In genomic region chr10:37231936-37232556, GRCm38 (mm10) we compare ENCODE assay signal across 7 mouse cellular contexts.
A peak's percentile ranks its signal among the peaks of the same experiment; 100 is the strongest.
DNase-seq lines count a peak whose midpoint lies in the region; ATAC-seq lines count a peak whose summit lies in the region.

No protein-coding gene starts in this region.

- 21% methylated on average over 8 of the region's 12 CpGs for WGBS in forebrain, embryonic 12.5 days
- 15% methylated on average over 9 of the region's 12 CpGs for WGBS in hindbrain, embryonic 15.5 days
- WGBS in liver, embryonic 15.5 days (ENCODE audit: insufficient replicate concordance), result 5% methylated on average over 12 of the region's 12 CpGs

- peak; percentile 65 for DNase-seq in CD4-positive, CD25-positive, alpha-beta regulatory T cell, adult 2 months (ENCODE audit: low read depth, low spot score)
- DNase-seq in MEL-GATA-1-ER (ENCODE audit: extremely low read depth, low read depth), result peak; percentile 94
- peak; percentile 8 to 56 for DNase-seq in natural killer cell, adult 2 months (ENCODE audit: low spot score in 2 of 2)
- peak; percentile 57 to 68 for DNase-seq in thymus, postnatal 10 days (ENCODE audit: low spot score in 2 of 2)

- H3K27me3 ChIP-seq in forebrain, embryonic 12.5 days, result no peaks in the 10 kb centered on the region
- H3K27me3 ChIP-seq in hindbrain, embryonic 15.5 days, result no peaks in the 10 kb centered on the region
- no peaks in the 10 kb centered on the region for H3K27me3 ChIP-seq in liver, embryonic 15.5 days

- H3K9me3 ChIP-seq in forebrain, embryonic 12.5 days, result no peaks in the 10 kb centered on the region
- H3K9me3 ChIP-seq in hindbrain, embryonic 15.5 days, result no peaks in the 10 kb centered on the region
- H3K9me3 ChIP-seq in liver, embryonic 15.5 days (replicated peaks), result no peaks in the 10 kb centered on the region

- H3K4me1 ChIP-seq in forebrain, embryonic 12.5 days, result peaks cover 11% of the 10 kb centered on the region
- H3K4me1 ChIP-seq in hindbrain, embryonic 15.5 days (replicated peaks), result peaks cover 7% of the 10 kb centered on the region; the same call in 1 of the 2 replicates
- peaks cover 78% of the 10 kb centered on the region for H3K4me1 ChIP-seq in liver, embryonic 15.5 days (replicated peaks)

- no peaks in the 10 kb centered on the region for H3K36me3 ChIP-seq in forebrain, embryonic 12.5 days (replicated peaks)
- no peaks in the 10 kb centered on the region for H3K36me3 ChIP-seq in hindbrain, embryonic 15.5 days
- H3K36me3 ChIP-seq in liver, embryonic 15.5 days (replicated peaks), result no peaks in the 10 kb centered on the region

- peak overlapping the region; percentile 61; the same call in 1 of the 2 replicates for H3K27ac ChIP-seq in forebrain, embryonic 12.5 days
- peak overlapping the region; percentile 53 for H3K27ac ChIP-seq in hindbrain, embryonic 15.5 days (replicated peaks)
- peak overlapping the region; percentile 94 for H3K27ac ChIP-seq in liver, embryonic 15.5 days (replicated peaks)

- no peak overlapping the region for H3K4me3 ChIP-seq in forebrain, embryonic 12.5 days (replicated peaks)
- peak overlapping the region; percentile 15 for H3K4me3 ChIP-seq in hindbrain, embryonic 15.5 days
- peak overlapping the region; percentile 39 for H3K4me3 ChIP-seq in liver, embryonic 15.5 days (replicated peaks)

- no peak overlapping the region for H3K9ac ChIP-seq in forebrain, embryonic 12.5 days
- no peak overlapping the region for H3K9ac ChIP-seq in hindbrain, embryonic 15.5 days
- peak overlapping the region; percentile 45 for H3K9ac ChIP-seq in liver, embryonic 15.5 days

- ATAC-seq in forebrain, embryonic 12.5 days (ENCODE audit: low FRiP score), result peak; percentile 79
- peak; percentile 86 for ATAC-seq in hindbrain, embryonic 15.5 days (ENCODE audit: low FRiP score, low read depth)
- ATAC-seq in liver, embryonic 15.5 days (ENCODE audit: insufficient read depth), result peak; percentile 98

- H3K4me2 ChIP-seq in forebrain, embryonic 12.5 days, result peak overlapping the region; percentile 41
- H3K4me2 ChIP-seq in hindbrain, embryonic 15.5 days, result peak overlapping the region; percentile 45
- H3K4me2 ChIP-seq in liver, embryonic 15.5 days, result peak overlapping the region; percentile 71

Comparison
In these comparisons a context has a peak if more than half of its experiments do, and no peak if none do; other contexts are left out.
1. DNase-seq: peak in every context shown above with its lines; median percentile 94 in MEL-GATA-1-ER; 65 in CD4-positive, CD25-positive, alpha-beta regulatory T cell, adult 2 months; 62 in thymus, postnatal 10 days; 32 in natural killer cell, adult 2 months.